Comparison of ENCODE assay signal across 18 mouse cellular contexts in the genomic region with DNA sequence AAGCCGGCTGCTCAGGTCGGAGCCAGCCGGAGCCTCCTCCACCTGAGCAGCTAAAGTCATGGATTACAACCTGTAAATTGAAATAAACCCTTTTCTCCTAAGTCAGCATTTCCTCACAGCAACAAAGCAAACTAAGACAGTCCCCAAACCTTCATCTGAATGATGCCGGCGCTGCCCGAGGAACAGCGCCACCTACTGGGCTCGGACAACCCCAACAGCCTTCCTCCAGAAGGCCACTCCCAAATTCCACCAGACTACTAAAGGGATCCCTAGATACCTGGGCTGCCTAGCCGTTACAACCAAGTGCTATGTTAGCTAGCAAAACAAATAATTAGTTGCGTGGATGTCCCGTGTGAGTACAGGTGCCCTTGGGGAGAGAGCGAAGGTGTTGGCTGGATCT. TPM values are rescaled to one million over a fixed set of nuclear protein-coding genes. Genes with fewer than 3 reads are reported as not detected.
DNase-seq lines count a peak whose midpoint lies in the region; ATAC-seq and TF ChIP-seq lines count a peak whose summit lies in the region.
"Had no signal": no experiment of that assay in that cellular context is flagged by ENCODE, and none has a peak within 500 bp of the region (broad histone marks: within the 10 kb centered on the region; RNA-seq: fewer than 3 reads in every experiment).

No protein-coding gene starts in this region.

- peak; percentile 39 for TF ChIP-seq CTCF in heart, postnatal 0 days (IDR thresholded peaks at IDR 0.05; ENCODE audit: low read depth)
- TF ChIP-seq CTCF in lung, postnatal 0 days (IDR thresholded peaks at IDR 0.05): peak; percentile 63
- peak; percentile 67 to 88 (median 79) for TF ChIP-seq CTCF in MEL (IDR thresholded peaks at IDR 0.05 in 2 of 3, conservative IDR thresholded peaks at IDR 0.05 in 1 of 3; ENCODE audit: control insufficient read depth in 1 of 3, insufficient read depth in 1 of 3, low read depth in 2 of 3, low read length in 3 of 3, poor library complexity in 1 of 3, severe bottlenecking in 1 of 3)
- TF ChIP-seq CTCF in small intestine, adult 2 months (IDR thresholded peaks at IDR 0.05; ENCODE audit: extremely low read depth, insufficient read length, insufficient replicate concordance, low read depth, low read length): peak; percentile 58; the same call in 1 of the 2 replicates

- no peaks in the 10 kb centered on the region for H3K27me3 ChIP-seq in heart, postnatal 0 days (ENCODE audit: control insufficient read depth, insufficient read depth, low read length)
- H3K27me3 ChIP-seq in lung, postnatal 0 days (replicated peaks; ENCODE audit: insufficient read depth, low read length): no peaks in the 10 kb centered on the region
- no peaks in the 10 kb centered on the region for H3K27me3 ChIP-seq in MEL (ENCODE audit: control insufficient read depth in 1 of 2, insufficient read depth in 2 of 2, low read length in 2 of 2)
- no peaks in the 10 kb centered on the region for H3K27me3 ChIP-seq in small intestine, adult 2 months (ENCODE audit: control insufficient read depth, insufficient read depth, low read length)
- H3K27me3 ChIP-seq: heart, embryonic 13.5 days; kidney, embryonic 15.5 days; limb, embryonic 15.5 days; megakaryocyte, embryonic 14.5 days had no signal

- 0 out of 2 replicates have a peak, but pooled peaks cover 5% of the 10 kb centered on the region for H3K36me3 ChIP-seq in heart, postnatal 0 days (replicated peaks; ENCODE audit: control insufficient read depth, insufficient read depth, low read length)
- H3K36me3 ChIP-seq in lung, postnatal 0 days (ENCODE audit: insufficient read depth, low read length): no peaks in the 10 kb centered on the region
- H3K36me3 ChIP-seq in MEL (ENCODE audit: control insufficient read depth in 1 of 2, insufficient read depth in 2 of 2, low read length in 2 of 2): peaks cover 20 to 39% of the 10 kb centered on the region in 2 experiments
- H3K36me3 ChIP-seq in small intestine, adult 2 months (ENCODE audit: control insufficient read depth, insufficient read depth, low read length): peaks cover 1% of the 10 kb centered on the region; the same call in 1 of the 2 replicates

- no peaks in the 10 kb centered on the region for H3K9me3 ChIP-seq in heart, postnatal 0 days (replicated peaks; ENCODE audit: control insufficient read depth, low read length)
- no peaks in the 10 kb centered on the region for H3K9me3 ChIP-seq in lung, postnatal 0 days (ENCODE audit: low read length)
- no peaks in the 10 kb centered on the region for H3K9me3 ChIP-seq in MEL (replicated peaks; ENCODE audit: insufficient read depth, low read length)
- H3K9me3 ChIP-seq: kidney, embryonic 15.5 days; limb, embryonic 15.5 days had no signal

- H3K79me2 ChIP-seq in MEL (ENCODE audit: control insufficient read depth, insufficient read depth, low read length, poor library complexity): peaks cover 68% of the 10 kb centered on the region

- no peak for TF ChIP-seq EP300 in heart, postnatal 0 days (IDR thresholded peaks at IDR 0.05; ENCODE audit: low read depth)
- TF ChIP-seq EP300 in lung, postnatal 0 days (IDR thresholded peaks at IDR 0.05): no peak
- no peak for TF ChIP-seq EP300 in MEL (IDR thresholded peaks at IDR 0.05; ENCODE audit: low read depth in 1 of 2, low read length in 2 of 2)

- TF ChIP-seq POLR2A in MEL (IDR thresholded peaks at IDR 0.05; ENCODE audit: control insufficient read depth in 1 of 2, insufficient read depth in 1 of 2, low read depth in 1 of 2, low read length in 2 of 2, poor library complexity in 1 of 2): no peak
- TF ChIP-seq POLR2A in small intestine, adult 2 months (IDR thresholded peaks at IDR 0.05; ENCODE audit: low read depth, low read length): no peak

- 72% methylated on average over 12 of the region's 12 CpGs for WGBS in heart, postnatal 0 days
- 67% methylated on average over 12 of the region's 12 CpGs for WGBS in lung, postnatal 0 days
- 80% methylated on average over 12 of the region's 12 CpGs for WGBS in small intestine, adult 2 months

- ATAC-seq in heart, postnatal 0 days (ENCODE audit: insufficient read depth, low read depth): no peak
- ATAC-seq in lung, postnatal 0 days: peak; percentile 27; the same call in 1 of the 2 replicates

- H3K4me2 ChIP-seq in heart, postnatal 0 days (ENCODE audit: low read depth, low read length): no peak overlapping the region
- no peak overlapping the region for H3K4me2 ChIP-seq in lung, postnatal 0 days (replicated peaks; ENCODE audit: low read depth, low read length)
- H3K4me2 ChIP-seq: heart, embryonic 13.5 days; hindbrain, embryonic 14.5 days; kidney, embryonic 15.5 days; limb, embryonic 15.5 days had no signal

- no peak overlapping the region for H3K4me3 ChIP-seq in heart, postnatal 0 days (ENCODE audit: low read depth, low read length)
- H3K4me3 ChIP-seq in lung, postnatal 0 days (ENCODE audit: low read depth, low read length): no peak overlapping the region
- H3K4me3 ChIP-seq in MEL (ENCODE audit: control insufficient read depth in 1 of 2, insufficient read depth in 1 of 2, low read depth in 2 of 2, low read length in 2 of 2): no peak overlapping the region
- no peak overlapping the region for H3K4me3 ChIP-seq in small intestine, adult 2 months (ENCODE audit: low read depth, low read length)
- H3K4me3 ChIP-seq: forebrain, embryonic 10.5 days; heart, embryonic 13.5 days; kidney, embryonic 15.5 days; limb, embryonic 15.5 days; megakaryocyte, embryonic 14.5 days; myocyte had no signal

- H3K4me1 ChIP-seq in heart, postnatal 0 days (ENCODE audit: control insufficient read depth, insufficient read depth): peaks cover 5% of the 10 kb centered on the region; the same call in 1 of the 2 replicates
- no peaks in the 10 kb centered on the region for H3K4me1 ChIP-seq in lung, postnatal 0 days (ENCODE audit: insufficient read depth, low read depth, low read length)
- H3K4me1 ChIP-seq in MEL (ENCODE audit: control insufficient read depth in 1 of 2, insufficient read depth in 2 of 2, low read length in 2 of 2): peaks cover 16 to 24% of the 10 kb centered on the region in 2 experiments
- H3K4me1 ChIP-seq in small intestine, adult 2 months (ENCODE audit: control insufficient read depth, insufficient read depth, insufficient read length, low read length): no peaks in the 10 kb centered on the region
- H3K4me1 ChIP-seq: forebrain, embryonic 10.5 days had no signal

- H3K9ac ChIP-seq in heart, postnatal 0 days (replicated peaks; ENCODE audit: low read depth, low read length): no peak overlapping the region
- no peak overlapping the region for H3K9ac ChIP-seq in lung, postnatal 0 days (replicated peaks; ENCODE audit: low read depth)
- H3K9ac ChIP-seq in MEL (ENCODE audit: control insufficient read depth, low read depth, low read length, poor library complexity, severe bottlenecking): no peak overlapping the region
- H3K9ac ChIP-seq: heart, embryonic 13.5 days; hindbrain, embryonic 14.5 days; kidney, embryonic 15.5 days; limb, embryonic 15.5 days had no signal

- no peak for DNase-seq in heart, postnatal 0 days (ENCODE audit: low spot score)
- DNase-seq in heart, adult 9 months (ENCODE audit: low spot score in 2 of 2): no peak
- peak; percentile 36 for DNase-seq in lung, postnatal 0 days (ENCODE audit: low spot score)
- no peak for DNase-seq in lung, postnatal 36 days
- peak; percentile 44 for DNase-seq in MEL (ENCODE audit: low read depth, low spot score)
- DNase-seq in T-cell, adult 2 months (ENCODE audit: low spot score): no peak
- DNase-seq in adrenal gland, postnatal 10 days: no peak
- DNase-seq: adrenal gland, postnatal 25 days; cerebellum, adult 11-12 months; gastrocnemius, postnatal 10 days had no signal

- no peak overlapping the region for H3K27ac ChIP-seq in heart, postnatal 0 days (ENCODE audit: low read depth)
- H3K27ac ChIP-seq in lung, postnatal 0 days (ENCODE audit: low read length): no peak overlapping the region
- no peak overlapping the region for H3K27ac ChIP-seq in MEL (ENCODE audit: control insufficient read depth, low read depth, low read length)
- H3K27ac ChIP-seq in small intestine, adult 2 months (ENCODE audit: insufficient read depth, low read depth, low read length): no peak overlapping the region
- H3K27ac ChIP-seq: forebrain, embryonic 10.5 days; heart, embryonic 13.5 days; hindbrain, embryonic 14.5 days; kidney, embryonic 15.5 days; limb, embryonic 15.5 days had no signal

- no peak for TF ChIP-seq RAD21 in MEL (IDR thresholded peaks at IDR 0.05; ENCODE audit: low read depth, low read length)

TF ChIP-seq in MEL, 35 proteins besides CTCF, POLR2A, EP300 and RAD21:
- TF ChIP-seq SIN3A (IDR thresholded peaks at IDR 0.05; ENCODE audit: low read length) (no peak), ZC3H11A (IDR thresholded peaks at IDR 0.05; ENCODE audit: low read depth, low read length) (no peak), NRF1 (IDR thresholded peaks at IDR 0.05; ENCODE audit: insufficient read depth, low read depth, low read length, poor library complexity, severe bottlenecking) (no peak), USF2 (IDR thresholded peaks at IDR 0.05; ENCODE audit: borderline replicate concordance in 1 of 2, insufficient read depth in 1 of 2, low read depth in 1 of 2, low read length in 2 of 2) (no peak), CHD2 (IDR thresholded peaks at IDR 0.05; ENCODE audit: low read length) (no peak), E2F4 (IDR thresholded peaks at IDR 0.05; ENCODE audit: borderline replicate concordance, low read depth, low read length) (no peak), MXI1 (IDR thresholded peaks at IDR 0.05; ENCODE audit: low read depth, low read length) (no peak), GABPA (IDR thresholded peaks at IDR 0.05; ENCODE audit: low read depth, low read length) (no peak), ETS1 (IDR thresholded peaks at IDR 0.05; ENCODE audit: low read depth, low read length) (no peak), TBP (IDR thresholded peaks at IDR 0.05; ENCODE audit: low read depth, low read length) (no peak), UBTF (IDR thresholded peaks at IDR 0.05; ENCODE audit: borderline replicate concordance, insufficient read depth, low read depth, low read length) (no peak), ELF1 (IDR thresholded peaks at IDR 0.05; ENCODE audit: low read depth, low read length) (no peak), MAFK (IDR thresholded peaks at IDR 0.05; ENCODE audit: borderline replicate concordance, low read depth, low read length) (no peak)

RNA-seq across cellular contexts. Expression of gene Slc7a1, which starts 24.2 kb away (rescaled TPM):
- total RNA-seq in heart, postnatal 0 days (2014; rRNA removed; ENCODE audit: low replicate concordance): 21.0 and 31.0 TPM in 2 replicates
- polyA plus RNA-seq in heart, postnatal 0 days (2015; fragmentation: Nextera tagmentation; extraction: Ambion mirVana): 7.7 and 13.2 TPM in 2 replicates
- polyA plus RNA-seq in lung, postnatal 0 days (2015; fragmentation: Nextera tagmentation; extraction: Ambion mirVana): 5.8 and 6.0 TPM in 2 replicates
- total RNA-seq in MEL (2012; rRNA removed): 64.1 and 90.2 TPM in 2 replicates
- polyA plus RNA-seq in MEL (2012; ENCODE audit: insufficient read depth in 1 of 2, insufficient read length in 2 of 2, low read depth in 1 of 2, low replicate concordance in 2 of 2, missing spikeins in 1 of 2): 100 to 1,000 TPM in 1 of 2 experiments, 10 to 100 TPM in 1; 80.9 to 133 TPM
- 6.3 and 7.4 TPM in 2 replicates for polyA plus RNA-seq in small intestine, adult 2 months (2012; rRNA removed)
- total RNA-seq in adrenal gland, postnatal 10 days (2021): 10 to 100 TPM; 53.0 to 60.6 TPM

Comparison
In these comparisons a context has a peak if more than half of its experiments do, and no peak if none do; other contexts are left out.
1. DNase-seq: peak in lung, postnatal 0 days (single experiment) and MEL (single experiment); none in heart, postnatal 0 days (single experiment), heart, adult 9 months (0 of 2), lung, postnatal 36 days (single experiment), T-cell, adult 2 months (single experiment) and adrenal gland, postnatal 10 days (single experiment).
2. Peak in every context shown above with its lines, with median percentiles within 50 percentile points of each other: CTCF ChIP-seq.